Mouse (Mus musculus) CH12.LX (cell line): ENCODE measurements around the gene Asic4. TPM values are rescaled to one million over a fixed set of nuclear protein-coding genes. Genes with fewer than 3 reads are reported as not detected.

ENCODE experiments used
- polyA plus RNA-seq: library from polyadenylated mRNA; unstranded; fragments of >175 nt; gene quantifications from 2 replicates; pipeline ENCODE4 v1.2.1, GENCODE M21; 2012; ENCODE audit warnings: low read depth; ENCODE audit not compliant: insufficient read length
- total RNA-seq, 2 experiments: library from RNA; depleted of rRNA; stranded (reverse); fragments of 300-350 nt in 1 of 2; fragments of >200 nt in 1 of 2; gene quantifications; 2 replicates each; pipeline ENCODE4 v1.2.3; 2012 to 2014

The Asic4 gene
- total and polyA plus RNA-seq, 3 experiments: not detected

Other genes with a start within 250 kb of the Asic4 start
- 3.6 and 4.6 TPM in 2 replicates for gene Glb1l, start 239.6 kb upstream of the Asic4 start, total RNA-seq (2012; rRNA removed)
- gene Glb1l, start 239.6 kb upstream of the Asic4 start, total RNA-seq (2014; rRNA removed): 2.4 and 5.0 TPM in 2 replicates
- 10.0 and 10.8 TPM in 2 replicates for gene Glb1l, start 239.6 kb upstream of the Asic4 start, polyA plus RNA-seq
- 48.6 and 64.1 TPM in 2 replicates for gene Stk16, start 239.6 kb upstream of the Asic4 start, total RNA-seq (2012; rRNA removed)
- 58.2 and 60.6 TPM in 2 replicates for gene Stk16, start 239.6 kb upstream of the Asic4 start, total RNA-seq (2014; rRNA removed)
- 61.4 and 67.3 TPM in 2 replicates for gene Stk16, start 239.6 kb upstream of the Asic4 start, polyA plus RNA-seq
- gene Tuba4a, start 230.6 kb upstream of the Asic4 start, total RNA-seq (2012; rRNA removed): 180 and 259 TPM in 2 replicates
- 168 and 192 TPM in 2 replicates for gene Tuba4a, start 230.6 kb upstream of the Asic4 start, total RNA-seq (2014; rRNA removed)
- gene Tuba4a, start 230.6 kb upstream of the Asic4 start, polyA plus RNA-seq: 259 and 294 TPM in 2 replicates
- 0.30 TPM in 1 of 2 replicates, not detected in the other for gene A630095N17Rik, start 218.3 kb upstream of the Asic4 start, total RNA-seq (2012; rRNA removed)
- 0.74 and 1.4 TPM in 2 replicates for gene A630095N17Rik, start 218.3 kb upstream of the Asic4 start, total RNA-seq (2014; rRNA removed)
- gene A630095N17Rik, start 218.3 kb upstream of the Asic4 start, polyA plus RNA-seq: 0.74 and 0.78 TPM in 2 replicates
- 13.8 and 14.7 TPM in 2 replicates for gene Dnajb2, start 214.0 kb upstream of the Asic4 start, total RNA-seq (2012; rRNA removed)
- 4.6 and 6.8 TPM in 2 replicates for gene Dnajb2, start 214.0 kb upstream of the Asic4 start, total RNA-seq (2014; rRNA removed)
- gene Dnajb2, start 214.0 kb upstream of the Asic4 start, polyA plus RNA-seq: 15.2 and 15.3 TPM in 2 replicates
- gene Ptprn, start 185.9 kb upstream of the Asic4 start, total RNA-seq (2012; rRNA removed): 0.04 TPM in 1 of 2 replicates, not detected in the other
- not detected in 2 replicates for gene Ptprn, start 185.9 kb upstream of the Asic4 start, total RNA-seq (2014; rRNA removed)
- 0.16 TPM in 1 of 2 replicates, not detected in the other for gene Ptprn, start 185.9 kb upstream of the Asic4 start, polyA plus RNA-seq
- gene Resp18, start 172.0 kb upstream of the Asic4 start, total RNA-seq (2012; rRNA removed): not detected in 2 replicates
- not detected in 2 replicates for gene Resp18, start 172.0 kb upstream of the Asic4 start, total RNA-seq (2014; rRNA removed)
- not detected in 2 replicates for gene Resp18, start 172.0 kb upstream of the Asic4 start, polyA plus RNA-seq
- 67.3 and 73.8 TPM in 2 replicates for gene Dnpep, start 132.4 kb upstream of the Asic4 start, total RNA-seq (2012; rRNA removed)
- 48.4 and 50.4 TPM in 2 replicates for gene Dnpep, start 132.4 kb upstream of the Asic4 start, total RNA-seq (2014; rRNA removed)
- 35.0 and 39.8 TPM in 2 replicates for gene Dnpep, start 132.4 kb upstream of the Asic4 start, polyA plus RNA-seq
- gene Des, start 90.1 kb upstream of the Asic4 start, total RNA-seq (2012; rRNA removed): 9.1 and 9.3 TPM in 2 replicates
- 10.0 and 11.7 TPM in 2 replicates for gene Des, start 90.1 kb upstream of the Asic4 start, total RNA-seq (2014; rRNA removed)
- gene Des, start 90.1 kb upstream of the Asic4 start, polyA plus RNA-seq: 18.9 and 20.9 TPM in 2 replicates
- gene Speg, start 75.1 kb upstream of the Asic4 start, total RNA-seq (2012; rRNA removed): 14.2 and 18.8 TPM in 2 replicates
- gene Speg, start 75.1 kb upstream of the Asic4 start, total RNA-seq (2014; rRNA removed): 13.0 and 13.1 TPM in 2 replicates
- 30.7 and 31.7 TPM in 2 replicates for gene Speg, start 75.1 kb upstream of the Asic4 start, polyA plus RNA-seq
- gene Gmppa, start 14.5 kb upstream of the Asic4 start, total RNA-seq (2012; rRNA removed): 139 and 153 TPM in 2 replicates
- gene Gmppa, start 14.5 kb upstream of the Asic4 start, total RNA-seq (2014; rRNA removed): 101 and 102 TPM in 2 replicates
- gene Gmppa, start 14.5 kb upstream of the Asic4 start, polyA plus RNA-seq: 126 and 131 TPM in 2 replicates
- gene Chpf, start 28.9 kb downstream of the Asic4 start, total RNA-seq (2012; rRNA removed): 30.4 and 32.6 TPM in 2 replicates
- gene Chpf, start 28.9 kb downstream of the Asic4 start, total RNA-seq (2014; rRNA removed): 14.6 and 14.8 TPM in 2 replicates
- 17.5 and 20.6 TPM in 2 replicates for gene Chpf, start 28.9 kb downstream of the Asic4 start, polyA plus RNA-seq
- gene Tmem198, start 29.1 kb downstream of the Asic4 start, total RNA-seq (2012; rRNA removed): 1.1 and 1.4 TPM in 2 replicates
- gene Tmem198, start 29.1 kb downstream of the Asic4 start, total RNA-seq (2014; rRNA removed): 0.51 and 0.81 TPM in 2 replicates
- gene Tmem198, start 29.1 kb downstream of the Asic4 start, polyA plus RNA-seq: 0.80 and 0.90 TPM in 2 replicates
- 0.29 and 0.47 TPM in 2 replicates for gene Obsl1, start 56.0 kb downstream of the Asic4 start, total RNA-seq (2012; rRNA removed)
- not detected in 2 replicates for gene Obsl1, start 56.0 kb downstream of the Asic4 start, total RNA-seq (2014; rRNA removed)
- 0.84 and 1.2 TPM in 2 replicates for gene Obsl1, start 56.0 kb downstream of the Asic4 start, polyA plus RNA-seq
- not detected in 2 replicates for gene Inha, start 56.6 kb downstream of the Asic4 start, total RNA-seq (2012; rRNA removed)
- gene Inha, start 56.6 kb downstream of the Asic4 start, total RNA-seq (2014; rRNA removed): not detected in 2 replicates
- not detected in 2 replicates for gene Inha, start 56.6 kb downstream of the Asic4 start, polyA plus RNA-seq
- gene Stk11ip, start 71.1 kb downstream of the Asic4 start, total RNA-seq (2012; rRNA removed): 16.9 and 17.3 TPM in 2 replicates
- gene Stk11ip, start 71.1 kb downstream of the Asic4 start, total RNA-seq (2014; rRNA removed): 11.6 and 16.0 TPM in 2 replicates
- gene Stk11ip, start 71.1 kb downstream of the Asic4 start, polyA plus RNA-seq: 36.9 and 38.5 TPM in 2 replicates
- gene Slc4a3, start 95.8 kb downstream of the Asic4 start, total RNA-seq (2012; rRNA removed): 0.08 and 0.21 TPM in 2 replicates
- gene Slc4a3, start 95.8 kb downstream of the Asic4 start, total RNA-seq (2014; rRNA removed): 0.03 TPM in 1 of 2 replicates, not detected in the other
- gene Slc4a3, start 95.8 kb downstream of the Asic4 start, polyA plus RNA-seq: 0.38 TPM in 1 of 2 replicates, not detected in the other